Mouse (Mus musculus): Measurements from ENCODE around the gene Apol9a.
"Not testable (repeated sequence)": the region's sequence is repeated elsewhere in the genome, so short reads cannot be mapped to it uniquely, and the experiment has no call there.

The Apol9a gene

GRCm38 (mm10) chr15:77411035-77411434 is at the start of gene Apol9a:
Gene Apol9a (minus strand): TSS chr15:77411135.
- DNase-seq (ENCODE audit: low read depth, low spot score) = not testable (repeated sequence)

DNA sequence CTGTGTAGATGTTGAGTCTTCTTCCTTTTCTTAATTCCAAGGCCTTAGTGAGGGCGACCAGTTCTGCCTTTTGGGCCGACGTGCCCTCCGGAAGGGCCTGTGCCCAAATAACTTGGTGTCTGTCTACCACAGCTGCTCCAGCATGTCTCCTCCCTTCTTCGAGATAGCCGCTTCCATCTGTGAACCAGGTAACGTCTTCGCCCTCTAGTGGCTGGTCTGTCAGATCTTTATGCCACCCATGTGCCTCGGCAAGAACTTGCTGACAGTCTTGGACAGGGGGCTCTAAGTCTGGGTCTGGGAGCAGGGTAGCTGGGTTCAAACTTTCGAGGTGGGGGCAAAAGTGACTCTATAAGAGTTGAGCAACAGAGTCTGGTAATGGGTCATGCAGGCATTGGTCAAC is 39.0 kb upstream of the Apol9a start:
- DNase-seq (ENCODE audit: low read depth, low spot score) = not testable (repeated sequence)

GRCm38 (mm10) chr15:77447392-77447791 is 36.5 kb upstream of the Apol9a start, which contains the start of gene Apol7b:
Gene Apol7b (minus strand): TSS chr15:77447492.
- DNase-seq (ENCODE audit: low read depth, low spot score) = not testable (repeated sequence)

DNA sequence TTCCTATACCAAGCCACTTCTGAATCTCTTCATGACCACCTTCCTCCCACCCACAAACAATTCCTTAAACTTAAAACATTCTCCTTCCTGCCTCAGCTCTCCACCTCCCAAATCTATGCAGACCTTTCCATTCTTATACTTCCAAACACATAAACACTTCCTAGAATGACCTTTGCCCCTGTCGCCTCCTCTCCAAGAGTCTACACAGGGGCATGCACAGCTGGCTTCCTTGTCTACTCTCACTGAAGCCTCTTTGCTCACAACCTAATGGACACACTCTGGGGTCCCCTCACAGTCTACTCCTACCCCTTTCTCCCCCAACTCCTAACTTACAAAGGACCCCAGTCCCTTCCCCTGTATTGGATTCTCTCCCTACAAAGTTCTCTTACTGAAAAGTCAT is 34.7 kb upstream of the Apol9a start:
- not testable (repeated sequence) for DNase-seq (ENCODE audit: low read depth, low spot score)

DNA sequence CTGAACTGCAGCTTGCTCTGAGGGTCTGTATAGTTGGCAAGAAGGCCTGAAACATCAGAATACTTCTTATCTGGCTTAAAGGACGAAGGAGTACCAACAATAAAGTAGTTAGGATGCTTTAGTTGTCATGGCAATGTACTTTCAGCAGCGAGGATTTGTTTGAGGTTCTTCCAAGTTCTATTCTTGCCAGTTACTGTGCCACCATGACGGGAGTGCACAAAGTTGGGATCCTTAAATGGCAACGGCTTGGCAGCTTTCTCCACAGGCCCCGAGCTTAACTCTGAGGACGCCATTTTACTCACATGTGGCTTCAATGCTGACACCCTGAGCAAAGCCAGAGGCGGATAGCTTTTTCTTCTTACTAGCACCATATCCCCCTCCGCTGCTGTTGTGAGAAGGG is 33.8 kb upstream of the Apol9a start:
- DNase-seq (ENCODE audit: low read depth, low spot score) = not testable (repeated sequence)

- DNase-seq (ENCODE audit: low read depth, low spot score) = not testable (repeated sequence)
These were observed 17.9 kb upstream of the Apol9a start for GRCm38 (mm10) chr15:77428690-77429448.

DNA sequence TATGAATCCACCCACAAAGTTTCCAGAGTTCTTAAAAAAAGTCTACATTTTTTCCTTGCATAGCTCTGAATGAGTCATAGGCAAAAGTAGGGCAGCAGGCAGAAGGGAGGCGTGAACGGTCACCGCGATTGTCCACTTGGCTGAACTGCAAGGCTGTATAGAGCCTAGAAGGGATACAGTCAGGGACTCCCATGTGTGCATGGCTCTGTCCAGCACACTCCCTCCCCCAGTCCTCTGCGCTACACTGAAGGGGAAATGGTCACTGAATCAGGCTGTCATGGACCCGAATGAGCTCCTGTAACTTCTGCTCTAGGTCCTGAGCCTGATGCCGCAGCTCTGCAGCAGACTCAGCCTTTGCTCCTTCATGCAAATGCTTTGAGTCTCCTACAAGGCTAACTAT is 12.0 kb upstream of the Apol9a start:
- DNase-seq (ENCODE audit: low read depth, low spot score) = not testable (repeated sequence)

GRCm38 (mm10) chr15:77419657-77420056 is 8.7 kb upstream of the Apol9a start:
- not testable (repeated sequence) for DNase-seq (ENCODE audit: low read depth, low spot score)

DNA sequence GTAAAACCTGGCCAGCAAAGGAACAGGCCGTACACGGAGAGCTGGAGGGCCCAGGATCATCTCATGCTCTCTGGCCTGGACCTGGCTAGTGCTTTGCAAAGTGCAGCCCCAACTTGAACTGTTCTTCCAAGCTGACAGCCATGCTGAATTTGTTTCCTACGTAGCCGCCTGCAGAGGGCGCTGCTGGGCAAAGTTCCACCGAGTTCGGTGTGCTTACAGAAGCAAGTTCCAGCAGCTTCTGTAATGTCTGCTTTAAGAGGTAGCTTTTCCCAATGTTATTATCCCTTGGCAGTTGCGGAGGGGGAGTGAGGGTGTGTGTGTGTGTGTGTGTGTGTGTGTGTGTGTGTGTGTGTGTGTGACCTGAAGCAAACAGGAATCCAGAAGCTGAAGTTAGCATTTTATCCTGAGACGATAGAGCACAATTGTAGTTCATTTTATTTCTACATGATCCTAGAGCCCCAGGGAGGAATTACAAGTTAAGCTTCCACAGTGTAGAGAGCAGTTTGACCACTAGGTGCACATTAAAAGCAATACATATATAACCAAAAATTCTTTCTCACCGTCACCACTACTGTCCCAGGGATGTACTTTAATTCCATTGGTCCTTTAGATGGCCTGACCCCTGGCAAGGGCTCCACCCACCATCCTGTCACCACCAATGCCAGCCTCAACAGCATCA is 5.9 kb upstream of the Apol9a start:
- not testable (repeated sequence) for DNase-seq (ENCODE audit: low read depth, low spot score)

DNA sequence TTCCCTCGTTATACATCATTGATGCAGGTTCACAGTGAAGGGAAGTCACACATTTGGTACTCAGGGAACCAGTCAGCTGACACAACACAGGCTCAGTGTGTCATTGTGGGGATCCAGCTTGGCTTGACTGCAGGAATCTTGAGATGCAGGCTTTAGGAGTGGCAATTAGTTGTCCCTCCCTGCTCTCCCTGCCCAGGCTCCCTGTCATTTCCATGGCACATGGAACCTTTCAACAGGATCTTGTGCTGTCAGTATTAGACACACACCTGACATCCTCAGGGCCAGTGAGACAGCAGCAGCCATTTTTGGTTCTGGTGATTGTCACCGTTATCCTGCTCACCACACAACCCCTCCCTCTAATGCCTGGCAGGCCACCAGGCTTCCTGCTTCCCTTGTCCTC is 4.7 kb upstream of the Apol9a start:
- DNase-seq (ENCODE audit: low read depth, low spot score) = not testable (repeated sequence)

DNA sequence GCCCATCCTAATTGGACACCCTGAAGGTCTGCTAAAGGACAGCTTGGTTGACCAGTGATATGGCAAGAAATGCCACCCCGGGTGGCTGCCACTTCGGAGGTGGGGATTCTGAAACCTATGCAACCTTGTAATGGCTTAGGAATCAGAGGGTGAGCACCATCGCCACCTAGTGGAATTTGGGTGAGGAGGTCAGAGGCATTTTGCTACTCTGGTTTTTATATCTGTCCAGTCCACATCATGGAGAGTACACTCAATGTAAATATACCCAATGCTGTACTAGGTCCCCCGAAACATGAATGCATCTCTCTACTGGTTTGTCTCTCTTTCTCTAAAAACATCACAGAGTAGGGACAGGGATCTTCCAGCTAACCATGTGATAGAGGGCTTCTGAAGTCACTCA is 1.8 kb upstream of the Apol9a start:
- not testable (repeated sequence) for DNase-seq (ENCODE audit: low read depth, low spot score)

DNA sequence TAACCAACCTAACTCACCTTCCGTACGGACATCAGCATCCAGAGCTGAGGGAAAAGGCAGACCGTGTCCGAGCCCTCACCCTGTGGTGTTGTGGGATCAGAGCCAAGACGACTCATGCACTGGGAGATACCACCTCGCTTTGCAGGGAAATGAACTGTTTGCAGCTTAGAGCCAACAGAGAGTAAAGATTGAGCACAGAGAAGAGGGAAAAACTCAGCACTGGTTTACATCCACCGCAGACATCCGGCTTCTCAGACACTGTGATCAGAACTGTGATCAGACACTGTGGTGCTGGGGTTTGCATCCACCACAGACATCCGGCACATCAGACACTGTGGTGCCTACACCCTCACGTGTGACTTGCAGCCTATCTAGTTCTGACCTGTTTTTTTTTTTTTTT is 4.6 kb downstream of the Apol9a start:
- not testable (repeated sequence) for DNase-seq (ENCODE audit: low read depth, low spot score)

- not testable (repeated sequence) for DNase-seq (ENCODE audit: low read depth, low spot score)
These were observed 11.9 kb downstream of the Apol9a start, which contains the start of gene Apol7a for GRCm38 (mm10) chr15:77399027-77399426. Gene Apol7a (minus strand): TSS chr15:77399110.

- not testable (repeated sequence) for DNase-seq (ENCODE audit: low read depth, low spot score)
These were observed 13.3 kb downstream of the Apol9a start for GRCm38 (mm10) chr15:77397450-77398132.

- DNase-seq (ENCODE audit: low read depth, low spot score) = not testable (repeated sequence)
These were observed 17.1 kb downstream of the Apol9a start for GRCm38 (mm10) chr15:77393832-77394231.

GRCm38 (mm10) chr15:77387462-77387861 is 23.5 kb downstream of the Apol9a start:
- no peak for DNase-seq (ENCODE audit: low read depth, low spot score)

DNA sequence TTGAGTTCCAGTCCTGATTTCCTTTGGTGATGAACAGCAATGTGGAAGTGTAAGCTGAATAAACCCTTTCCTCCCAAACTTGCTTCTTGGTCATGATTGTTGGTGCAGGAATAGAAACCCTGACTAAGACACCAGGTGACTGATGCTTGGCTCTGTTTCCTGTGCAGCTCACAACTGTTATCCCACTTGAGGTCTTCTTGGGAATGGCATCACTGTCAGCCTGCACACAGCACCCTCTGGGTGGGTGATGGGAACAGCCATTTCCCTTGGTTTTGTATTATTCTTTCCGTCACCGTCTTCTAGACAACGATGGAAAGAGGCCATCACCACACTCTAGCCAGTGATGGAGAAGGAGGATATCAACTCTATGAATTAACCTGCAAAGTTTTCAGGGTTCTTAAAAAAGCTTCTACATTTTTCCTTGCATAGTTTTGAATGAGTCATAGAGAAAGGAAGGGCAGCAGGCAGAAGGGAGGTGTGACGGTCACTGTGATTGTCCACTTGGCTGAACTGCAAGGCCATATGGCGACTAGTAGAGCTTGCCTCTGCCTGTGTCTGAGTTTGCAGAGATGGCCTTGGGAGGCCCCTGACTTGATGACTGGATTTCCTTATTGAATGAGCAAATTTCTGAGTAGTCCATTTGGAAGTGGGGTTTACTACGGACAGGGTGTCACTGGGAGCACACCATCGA is 26.4 kb downstream of the Apol9a start:
- no peak for DNase-seq (ENCODE audit: low read depth, low spot score)

GRCm38 (mm10) chr15:77382880-77383279 is 28.1 kb downstream of the Apol9a start:
- no peak for DNase-seq (ENCODE audit: low read depth, low spot score)

- DNase-seq (ENCODE audit: low read depth, low spot score) = no peak
These were observed 28.6 kb downstream of the Apol9a start for GRCm38 (mm10) chr15:77382271-77382850.

DNA sequence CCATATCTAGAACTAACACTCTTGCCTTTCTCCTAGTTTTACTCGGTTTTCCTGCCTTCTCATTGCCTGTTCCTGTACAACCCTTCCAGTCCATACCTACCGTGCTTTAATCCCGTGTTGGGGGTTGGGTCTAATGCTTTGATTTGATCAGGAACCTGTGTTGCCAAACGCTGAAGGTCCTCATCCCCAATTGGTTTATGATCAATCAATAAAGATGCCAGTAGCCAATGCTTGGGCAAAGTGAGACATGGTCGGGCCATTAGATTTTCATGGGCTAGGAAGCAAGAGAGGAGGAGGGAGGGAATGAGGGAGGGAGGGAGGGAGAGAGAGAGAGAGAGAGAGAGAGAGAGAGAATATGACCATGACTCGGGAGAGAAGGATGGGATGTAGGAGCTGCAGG is 29.5 kb downstream of the Apol9a start:
- DNase-seq (ENCODE audit: low read depth, low spot score) = no peak

DNA sequence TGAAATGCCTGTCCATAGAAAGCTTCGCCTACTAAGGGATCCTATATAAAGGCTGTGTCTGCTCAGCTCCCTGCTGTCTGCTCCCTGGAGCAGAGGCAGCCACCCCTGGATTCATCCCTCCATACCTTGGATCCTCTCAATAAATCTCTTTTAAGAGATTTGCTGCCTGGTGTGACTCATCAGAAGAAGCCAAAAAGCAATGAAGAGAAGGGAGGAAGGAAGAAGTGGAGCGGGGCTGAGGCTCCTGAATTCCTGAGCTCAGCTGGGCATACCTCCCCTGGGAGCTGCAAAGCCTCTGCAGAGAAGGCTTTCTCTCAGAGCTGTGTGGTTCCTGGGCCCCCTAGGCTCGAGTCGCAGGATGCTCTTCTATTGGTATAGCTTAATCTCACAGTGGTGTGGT is 31.0 kb downstream of the Apol9a start:
- no peak for DNase-seq (ENCODE audit: low read depth, low spot score)

All from embryo, embryonic 11.5 days (tissue).